Mouse (Mus musculus): ENCODE data around the gene Car11. TPM values are rescaled to one million over a fixed set of nuclear protein-coding genes. Genes with fewer than 3 reads are reported as not detected.

Gene Car11
- polyA plus RNA-seq, 1 experiment from 2014 or later: 9.8 TPM

DNA sequence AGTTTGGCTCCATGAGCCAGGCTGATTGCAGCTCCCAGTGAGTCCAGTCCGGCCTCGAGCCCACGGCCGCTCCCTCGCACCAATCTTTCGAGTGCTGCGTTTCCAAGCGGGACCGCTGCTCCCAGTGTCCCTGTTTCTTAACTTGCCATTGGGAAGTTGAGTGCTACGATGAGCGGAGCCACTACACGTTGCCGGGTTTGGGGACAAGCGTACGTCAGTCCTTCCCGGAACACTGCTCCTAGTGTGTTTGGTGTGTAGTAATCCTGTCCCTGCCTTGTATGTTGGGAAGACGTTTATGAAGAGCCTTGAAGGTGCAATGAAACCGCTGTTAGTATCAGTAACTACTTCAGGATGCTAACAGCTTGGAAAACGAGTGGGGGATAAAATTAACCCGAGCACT lies 18.7 kb downstream of the Car11 start:
- Histone ChIP-seq H3K4me1 (ENCODE audit: control insufficient read depth, insufficient read depth, low read length) (peaks cover 34% of the 10 kb centered on the region), H3K36me3 (ENCODE audit: control insufficient read depth, insufficient read depth, low read length) (peaks cover 11% of the 10 kb centered on the region), H3K9me3 (replicated peaks; ENCODE audit: control insufficient read depth, low read length) (no peaks in the 10 kb centered on the region), H3K4me2 (ENCODE audit: low read depth, low read length) (peak overlapping the region; percentile 80), H3K27ac (ENCODE audit: low read length) (peak overlapping the region; percentile 88), H3K27me3 (ENCODE audit: control insufficient read depth, insufficient read depth, low read length) (no peaks in the 10 kb centered on the region), H3K9ac (ENCODE audit: low read length) (peak overlapping the region; percentile 93), H3K4me3 (replicated peaks; ENCODE audit: low read length) (peak overlapping the region; percentile 89)
- ATAC-seq (ENCODE audit: insufficient read depth, low FRiP score): no peak
- WGBS: under 1% methylated on average over 20 of the region's 20 CpGs

GRCm38 (mm10) chr7:45719180-45719579 lies 19.5 kb downstream of the Car11 start:
- 77% methylated on average over 10 of the region's 10 CpGs for WGBS
- H3K4me2 ChIP-seq (ENCODE audit: low read depth, low read length): peak overlapping the region; percentile 80
- peaks cover 8% of the 10 kb centered on the region for H3K36me3 ChIP-seq (ENCODE audit: control insufficient read depth, insufficient read depth, low read length)
- H3K27me3 ChIP-seq (ENCODE audit: control insufficient read depth, insufficient read depth, low read length): no peaks in the 10 kb centered on the region
- peak overlapping the region; percentile 89 for H3K4me3 ChIP-seq (replicated peaks; ENCODE audit: low read length)
- H3K27ac ChIP-seq (ENCODE audit: low read length): peak overlapping the region; percentile 88
- peaks cover 32% of the 10 kb centered on the region for H3K4me1 ChIP-seq (ENCODE audit: control insufficient read depth, insufficient read depth, low read length)
- no peaks in the 10 kb centered on the region for H3K9me3 ChIP-seq (replicated peaks; ENCODE audit: control insufficient read depth, low read length)
- ATAC-seq (ENCODE audit: insufficient read depth, low FRiP score): no peak
- H3K9ac ChIP-seq (ENCODE audit: low read length): peak overlapping the region; percentile 93

GRCm38 (mm10) chr7:45719738-45720412 lies 20.2 kb downstream of the Car11 start:
- Histone ChIP-seq H3K4me2 (ENCODE audit: low read depth, low read length) (peak overlapping the region; percentile 80), H3K4me1 (ENCODE audit: control insufficient read depth, insufficient read depth, low read length) (peaks cover 27% of the 10 kb centered on the region), H3K4me3 (replicated peaks; ENCODE audit: low read length) (peak overlapping the region; percentile 89; the same call in 1 of the 2 replicates), H3K9me3 (replicated peaks; ENCODE audit: control insufficient read depth, low read length) (no peaks in the 10 kb centered on the region), H3K36me3 (ENCODE audit: control insufficient read depth, insufficient read depth, low read length) (peaks cover 12% of the 10 kb centered on the region), H3K27ac (ENCODE audit: low read length) (no peak overlapping the region), H3K27me3 (ENCODE audit: control insufficient read depth, insufficient read depth, low read length) (no peaks in the 10 kb centered on the region), H3K9ac (ENCODE audit: low read length) (peak overlapping the region; percentile 93)
- 87% methylated on average over 14 of the region's 16 CpGs for WGBS
- ATAC-seq (ENCODE audit: insufficient read depth, low FRiP score): no peak

DNA sequence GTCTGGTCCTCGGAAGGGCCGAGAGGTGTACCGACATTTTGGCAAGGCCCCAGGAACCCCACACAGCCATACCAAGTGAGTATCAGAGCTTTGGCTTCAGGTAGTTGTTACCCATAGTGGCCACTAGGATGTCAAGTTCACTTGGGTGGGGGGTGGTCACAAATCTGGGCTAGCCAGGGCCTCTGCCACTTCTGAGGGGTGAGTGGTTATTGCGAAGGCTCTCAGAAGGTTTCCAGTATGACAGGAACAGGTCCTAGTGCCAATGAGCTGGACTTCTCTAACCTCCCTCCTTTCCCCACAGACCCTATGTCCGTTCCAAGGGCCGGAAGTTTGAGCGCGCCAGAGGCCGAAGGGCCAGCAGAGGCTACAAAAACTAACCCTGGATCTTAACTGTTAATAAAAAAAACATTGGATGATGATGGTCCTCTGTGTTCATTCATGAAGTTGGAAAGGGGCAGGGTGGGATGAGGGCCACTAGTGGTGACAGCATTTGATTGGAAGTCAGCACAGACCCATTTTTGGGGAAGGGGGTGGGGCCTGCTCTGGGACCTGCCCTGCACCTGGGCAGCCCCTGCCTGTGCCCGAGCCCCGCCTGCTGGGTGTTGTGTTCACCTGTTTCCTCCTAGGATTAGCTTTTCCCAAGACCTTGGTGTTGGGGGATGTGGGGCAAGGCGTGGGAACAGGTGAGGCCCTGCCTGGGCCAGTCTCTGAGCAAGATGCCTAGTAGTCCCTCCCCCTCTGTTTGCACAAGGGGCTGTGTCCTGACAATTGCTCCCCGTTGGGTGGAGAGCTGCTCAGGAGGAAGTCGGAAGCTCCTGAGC lies 21.0 kb downstream of the Car11 start, which contains the start of gene Fam83e:
Gene Fam83e, plus strand, starts transcription at position 800 of the 821 bp plus-strand sequence.
- WGBS: 65% methylated on average over 14 of the region's 14 CpGs
- Histone ChIP-seq H3K9me3 (replicated peaks; ENCODE audit: control insufficient read depth, low read length) (no peaks in the 10 kb centered on the region), H3K27me3 (ENCODE audit: control insufficient read depth, insufficient read depth, low read length) (no peaks in the 10 kb centered on the region), H3K4me2 (ENCODE audit: low read depth, low read length) (peak within 1 kb of the TSS; percentile 80), H3K27ac (ENCODE audit: low read length) (peak within 1 kb of the TSS; percentile 78), H3K4me3 (replicated peaks; ENCODE audit: low read length) (peak within 1 kb of the TSS; percentile 23), H3K36me3 (ENCODE audit: control insufficient read depth, insufficient read depth, low read length) (peaks cover 12% of the 10 kb centered on the region), H3K9ac (ENCODE audit: low read length) (peak within 1 kb of the TSS; percentile 93), H3K4me1 (ENCODE audit: control insufficient read depth, insufficient read depth, low read length) (peaks cover 24% of the 10 kb centered on the region)
- ATAC-seq (ENCODE audit: insufficient read depth, low FRiP score): peak; percentile 82

DNA sequence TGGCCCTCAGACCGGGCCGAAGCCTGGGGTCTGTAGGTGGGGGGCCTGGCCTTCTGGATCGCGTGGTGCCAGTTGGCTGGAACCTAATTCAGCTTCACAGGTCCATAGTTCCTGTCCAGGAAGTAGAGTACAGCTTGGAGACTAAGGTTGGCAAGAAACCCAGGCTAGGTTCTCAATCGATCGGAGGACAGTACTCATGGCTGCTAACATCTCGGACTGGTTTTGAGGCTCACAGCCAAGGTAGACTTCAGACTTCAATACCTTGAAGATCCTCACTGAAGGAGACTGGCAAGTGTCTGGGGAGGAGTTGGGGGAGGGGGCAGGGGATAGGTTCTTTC lies 21.6 kb downstream of the Car11 start:
- peak overlapping the region; percentile 23 for H3K4me3 ChIP-seq (replicated peaks; ENCODE audit: low read length)
- no peak for ATAC-seq (ENCODE audit: insufficient read depth, low FRiP score)
- no peaks in the 10 kb centered on the region for H3K9me3 ChIP-seq (replicated peaks; ENCODE audit: control insufficient read depth, low read length)
- peak overlapping the region; percentile 54 for H3K9ac ChIP-seq (ENCODE audit: low read length)
- WGBS: 63% methylated on average over 7 of the region's 7 CpGs
- H3K4me1 ChIP-seq (ENCODE audit: control insufficient read depth, insufficient read depth, low read length): peaks cover 18% of the 10 kb centered on the region
- peaks cover 12% of the 10 kb centered on the region for H3K36me3 ChIP-seq (ENCODE audit: control insufficient read depth, insufficient read depth, low read length)
- peak overlapping the region; percentile 78 for H3K27ac ChIP-seq (ENCODE audit: low read length)
- H3K4me2 ChIP-seq (ENCODE audit: low read depth, low read length): peak overlapping the region; percentile 41
- no peaks in the 10 kb centered on the region for H3K27me3 ChIP-seq (ENCODE audit: control insufficient read depth, insufficient read depth, low read length)

DNA sequence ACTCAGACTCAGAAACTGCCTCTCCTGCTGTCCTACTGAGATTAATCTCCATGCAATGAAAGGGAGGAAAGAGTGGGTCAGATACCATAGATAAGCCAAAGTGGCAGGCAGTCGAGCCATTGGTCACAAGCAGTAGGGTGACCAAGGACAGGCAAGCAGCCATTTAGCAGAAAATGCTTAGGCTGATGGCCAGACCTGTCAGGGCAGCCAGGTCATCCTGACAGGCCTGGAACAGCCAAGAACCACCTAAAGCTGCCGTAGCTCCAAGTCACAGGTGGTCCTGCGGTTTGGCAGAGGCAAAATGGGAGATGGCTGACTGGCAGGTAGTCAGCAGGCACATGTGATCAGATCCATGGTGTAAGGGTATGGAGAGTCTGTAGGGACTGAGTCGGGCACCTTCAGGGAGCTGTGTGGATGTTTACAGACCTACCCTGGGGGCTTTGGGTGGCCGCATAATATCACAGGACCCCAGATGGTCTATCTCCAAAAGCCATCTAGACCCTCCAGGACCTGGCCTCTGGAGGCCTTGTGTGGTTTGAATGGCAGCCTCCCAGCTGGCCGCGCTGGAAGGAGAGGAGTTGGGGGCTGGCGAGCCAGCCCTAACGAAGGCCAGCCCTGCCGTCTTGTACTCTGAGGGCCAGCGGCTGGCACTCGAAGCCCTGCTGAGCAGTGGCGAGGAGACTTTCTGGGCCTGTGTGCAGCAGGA lies 22.2 kb downstream of the Car11 start:
- peak overlapping the region; percentile 78 for H3K27ac ChIP-seq (ENCODE audit: low read length)

DNA sequence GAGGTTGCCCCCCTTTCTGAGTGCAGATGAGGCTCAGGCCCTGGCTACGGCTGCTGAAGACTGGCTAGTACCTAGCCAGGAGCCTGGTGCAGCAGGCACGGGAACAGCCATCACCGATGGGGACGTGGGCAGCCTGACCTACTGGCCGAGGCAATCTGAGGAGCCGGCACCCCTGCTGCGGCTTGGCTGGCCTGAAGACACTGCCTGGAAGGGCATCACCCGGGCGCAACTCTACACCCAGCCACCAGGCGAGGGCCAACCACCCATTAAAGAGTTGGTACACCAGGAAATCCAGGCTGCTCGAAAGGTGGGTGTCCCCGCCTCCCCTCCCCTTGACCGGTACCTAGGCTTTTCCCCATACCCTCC lies 22.7 kb downstream of the Car11 start:
- H3K9ac ChIP-seq (ENCODE audit: low read length): peak overlapping the region; percentile 54
- H3K4me3 ChIP-seq (replicated peaks; ENCODE audit: low read length): peak overlapping the region; percentile 23
- WGBS: 75% methylated on average over 13 of the region's 13 CpGs
- peaks cover 17% of the 10 kb centered on the region for H3K4me1 ChIP-seq (ENCODE audit: control insufficient read depth, insufficient read depth, low read length)
- H3K4me2 ChIP-seq (ENCODE audit: low read depth, low read length): peak overlapping the region; percentile 41
- no peaks in the 10 kb centered on the region for H3K9me3 ChIP-seq (replicated peaks; ENCODE audit: control insufficient read depth, low read length)
- 0 out of 2 replicates have a peak overlapping the region, but pooled peaks have one; percentile 19 for H3K27ac ChIP-seq (ENCODE audit: low read length)
- H3K36me3 ChIP-seq (ENCODE audit: control insufficient read depth, insufficient read depth, low read length): peaks cover 12% of the 10 kb centered on the region
- H3K27me3 ChIP-seq (ENCODE audit: control insufficient read depth, insufficient read depth, low read length): no peaks in the 10 kb centered on the region
- ATAC-seq (ENCODE audit: insufficient read depth, low FRiP score): no peak

More for the DNA sequence above, 22.2 kb downstream of the Car11 start:
- 61% methylated on average over 13 of the region's 13 CpGs for WGBS
- ATAC-seq (ENCODE audit: insufficient read depth, low FRiP score): no peak
- Histone ChIP-seq H3K4me2 (ENCODE audit: low read depth, low read length) (peak overlapping the region; percentile 41), H3K36me3 (ENCODE audit: control insufficient read depth, insufficient read depth, low read length) (peaks cover 12% of the 10 kb centered on the region), H3K27me3 (ENCODE audit: control insufficient read depth, insufficient read depth, low read length) (no peaks in the 10 kb centered on the region), H3K4me3 (replicated peaks; ENCODE audit: low read length) (peak overlapping the region; percentile 23), H3K9me3 (replicated peaks; ENCODE audit: control insufficient read depth, low read length) (no peaks in the 10 kb centered on the region), H3K4me1 (ENCODE audit: control insufficient read depth, insufficient read depth, low read length) (peaks cover 13% of the 10 kb centered on the region), H3K9ac (ENCODE audit: low read length) (peak overlapping the region; percentile 54)

- Histone ChIP-seq H3K27me3 (ENCODE audit: control insufficient read depth, insufficient read depth, low read length) (no peaks in the 10 kb centered on the region), H3K4me1 (ENCODE audit: control insufficient read depth, insufficient read depth, low read length) (peaks cover 18% of the 10 kb centered on the region), H3K4me2 (ENCODE audit: low read depth, low read length) (no peak overlapping the region), H3K4me3 (replicated peaks; ENCODE audit: low read length) (no peak overlapping the region), H3K36me3 (ENCODE audit: control insufficient read depth, insufficient read depth, low read length) (peaks cover 12% of the 10 kb centered on the region), H3K9ac (ENCODE audit: low read length) (no peak overlapping the region), H3K9me3 (replicated peaks; ENCODE audit: control insufficient read depth, low read length) (no peaks in the 10 kb centered on the region), H3K27ac (ENCODE audit: low read length) (no peak overlapping the region)
- ATAC-seq (ENCODE audit: insufficient read depth, low FRiP score): no peak
- WGBS: 83% methylated on average over 4 of the region's 4 CpGs
These were observed 23.7 kb downstream of the Car11 start for GRCm38 (mm10) chr7:45723301-45723700.
